Mouse (Mus musculus): Measurements from ENCODE around the gene Klhl6. TPM values are rescaled to one million over a fixed set of nuclear protein-coding genes. Genes with fewer than 3 reads are reported as not detected.

Klhl6 gene
- polyA plus RNA-seq, 1 experiment, result 3.6 TPM

Other genes starting within 250 kb of the Klhl6 start
- gene B3gnt5, start 222.8 kb downstream of the Klhl6 start, polyA plus RNA-seq (2012; rRNA removed), result 0.44 and 0.94 TPM in 2 replicates
- 35.1 and 36.4 TPM in 2 replicates for gene Klhl24, start 114.5 kb upstream of the Klhl6 start, polyA plus RNA-seq (2012; rRNA removed)
- gene Yeats2, start 158.0 kb upstream of the Klhl6 start, polyA plus RNA-seq (2012; rRNA removed), result 36.4 and 38.4 TPM in 2 replicates